Mouse (Mus musculus) CH12.LX (cell line): ENCODE measurements around the gene Ubfd1. TPM values are rescaled to one million over a fixed set of nuclear protein-coding genes. Genes with fewer than 3 reads are reported as not detected.
A peak's percentile ranks its signal among the peaks of the same experiment; 100 is the strongest.

Experiments
- DNase-seq: peaks from one replicate; pipeline ENCODE4 v3.0.0-alpha.2; 2013; ENCODE audit errors: extremely low read depth
- H3K27ac ChIP-seq: 2 replicates; pipeline ENCODE4 v1.5.1; 2012; ENCODE audit warnings: low read depth, mild to moderate bottlenecking, control low read depth, moderate library complexity; ENCODE audit not compliant: insufficient read depth
- H3K27me3 ChIP-seq: replicated peaks from 2 replicates; pipeline ENCODE3; 2012; ENCODE audit warnings: inconsistent platforms
- H3K36me3 ChIP-seq, 2 experiments: replicated peaks in 1 of 2; 2 replicates each; pipeline versions ENCODE3 to v1.6.1; 2012; ENCODE audit warnings: inconsistent platforms in 1 of 2, low read length in 1 of 2, mild to moderate bottlenecking in 1 of 2, mixed read lengths in 1 of 2, moderate library complexity in 1 of 2; ENCODE audit not compliant: control insufficient read depth in 1 of 2, insufficient read depth in 1 of 2
- H3K4me1 ChIP-seq, 2 experiments: 2 replicates each; pipeline ENCODE4 v1.6.1; 2012; ENCODE audit warnings: inconsistent platforms in 1 of 2, moderate library complexity in 1 of 2; ENCODE audit not compliant: insufficient read depth in 2 of 2, control insufficient read depth in 1 of 2
- H3K4me2 ChIP-seq: 2 replicates; pipeline ENCODE4 v1.6.1; 2012; ENCODE audit warnings: low read depth, mild to moderate bottlenecking, control low read depth; ENCODE audit not compliant: poor library complexity, insufficient read depth, severe bottlenecking
- H3K4me3 ChIP-seq, 3 experiments: fragments of 150-350 bp in 1 of 3; sonication (generic) in 1 of 3; replicated peaks in 1 of 3; 2 replicates each; pipeline versions ENCODE3 to v1.5.1; 2011 to 2012; ENCODE audit warnings: low read depth in 2 of 3, low read length in 2 of 3, mild to moderate bottlenecking in 2 of 3, moderate library complexity in 2 of 3, control low read depth in 1 of 3, improper control_type of control experiment in 1 of 3, inconsistent platforms in 1 of 3, mixed read lengths in 1 of 3; ENCODE audit not compliant: poor library complexity in 1 of 3
- H3K79me2 ChIP-seq: replicated peaks from 2 replicates; pipeline ENCODE4 v1.6.1; 2012; ENCODE audit warnings: mild to moderate bottlenecking, moderate library complexity; ENCODE audit not compliant: control insufficient read depth, poor library complexity, insufficient read depth, severe bottlenecking; ENCODE audit errors: extremely low read depth
- H3K9ac ChIP-seq: 2 replicates; pipeline ENCODE4 v1.6.1; 2012; ENCODE audit warnings: low read depth, mild to moderate bottlenecking, control low read depth, moderate library complexity; ENCODE audit not compliant: insufficient read depth
- H3K9me3 ChIP-seq: replicated peaks from 2 replicates; pipeline ENCODE3; 2012; ENCODE audit warnings: low read length, inconsistent platforms, mixed read lengths
- CHD1 ChIP-seq: IDR thresholded peaks from 2 replicates; pipeline ENCODE4 v1.6.1; 2012; ENCODE audit warnings: low read depth, low read length, improper control_type of control experiment, inconsistent platforms
- CTCF ChIP-seq, 2 experiments: IDR thresholded peaks in 1 of 2; conservative IDR thresholded peaks in 1 of 2; 2 replicates each; pipeline ENCODE4 v1.5.1; 2011 to 2012; ENCODE audit warnings: low read depth in 2 of 2, low read length in 2 of 2, improper control_type of control experiment in 1 of 2, inconsistent platforms in 1 of 2, mild to moderate bottlenecking in 1 of 2, moderate library complexity in 1 of 2
- E2F4 ChIP-seq: IDR thresholded peaks from 2 replicates; pipeline ENCODE4 v1.6.1; 2011; ENCODE audit warnings: low read depth, low read length, improper control_type of control experiment; ENCODE audit not compliant: insufficient replicate concordance
- ELF1 ChIP-seq: IDR thresholded peaks from 2 replicates; pipeline ENCODE4 v1.6.1; 2014; ENCODE audit warnings: low read depth, mild to moderate bottlenecking, inconsistent platforms, low read length, improper control_type of control experiment
- HCFC1 ChIP-seq: IDR thresholded peaks from 2 replicates; pipeline ENCODE4 v1.6.1; 2012; ENCODE audit warnings: low read depth, mild to moderate bottlenecking, inconsistent platforms, low read length, improper control_type of control experiment
- JUN ChIP-seq: IDR thresholded peaks from 2 replicates; pipeline ENCODE4 v1.6.1; 2011; ENCODE audit warnings: low read depth, mild to moderate bottlenecking, low read length, improper control_type of control experiment, moderate library complexity; ENCODE audit not compliant: insufficient read depth
- MXI1 ChIP-seq: IDR thresholded peaks from 2 replicates; pipeline ENCODE4 v1.6.1; 2011; ENCODE audit warnings: mild to moderate bottlenecking, low read depth, low read length, improper control_type of control experiment
- NRF1 ChIP-seq: IDR thresholded peaks from 2 replicates; pipeline ENCODE4 v1.6.1; 2014; ENCODE audit warnings: low read depth, mild to moderate bottlenecking, inconsistent platforms, low read length, improper control_type of control experiment, moderate library complexity
- POLR2A ChIP-seq: IDR thresholded peaks from 2 replicates; pipeline ENCODE4 v1.6.1; 2011; ENCODE audit warnings: low read depth, mild to moderate bottlenecking, improper control_type of control experiment, low read length
- POLR2AphosphoS2 ChIP-seq: IDR thresholded peaks from 2 replicates; pipeline ENCODE4 v1.6.1; 2011; ENCODE audit warnings: low read depth, low read length, improper control_type of control experiment
- SIN3A ChIP-seq: IDR thresholded peaks from 2 replicates; pipeline ENCODE4 v1.6.1; 2012; ENCODE audit warnings: low read length, improper control_type of control experiment, inconsistent platforms
- UBTF ChIP-seq: IDR thresholded peaks from 2 replicates; pipeline ENCODE4 v1.6.1; 2012; ENCODE audit warnings: low read depth, mild to moderate bottlenecking, inconsistent platforms, low read length, improper control_type of control experiment, moderate library complexity
- USF2 ChIP-seq: conservative IDR thresholded peaks from 2 replicates; pipeline ENCODE4 v1.6.1; 2011; ENCODE audit warnings: low read depth, low read length, improper control_type of control experiment
- ZMIZ1 ChIP-seq: IDR thresholded peaks from 2 replicates; pipeline ENCODE4 v1.6.1; 2012; ENCODE audit warnings: low read depth, mild to moderate bottlenecking, inconsistent platforms, low read length, improper control_type of control experiment
- dilution Hi-C: fragments of 300-500 bp; cut with MboI; formaldehyde crosslinking; loops from 2 replicates; pipeline ENCODE4 v1.14.3; 2020; ENCODE audit warnings: low sequenced_read_pairs; ENCODE audit not compliant: extremely low pct_unique_long_range_greater_than_20kb, extremely low pct_ligation_motif_present
- in situ Hi-C: fragments of 300-500 bp; cut with MboI; formaldehyde crosslinking; loops from 3 replicates; pipeline ENCODE4 v1.14.3; 2019; ENCODE audit warnings: low sequenced_read_pairs, low pct_ligation_motif_present, low pct_unique_long_range_greater_than_20kb, mixed read lengths
- polyA plus RNA-seq: library from polyadenylated mRNA; unstranded; fragments of >175 nt; gene quantifications from 2 replicates; pipeline ENCODE4 v1.2.1, GENCODE M21; 2012; ENCODE audit warnings: low read depth; ENCODE audit not compliant: insufficient read length
- total RNA-seq, 2 experiments: library from RNA; depleted of rRNA; stranded (reverse); fragments of 300-350 nt in 1 of 2; fragments of >200 nt in 1 of 2; gene quantifications; 2 replicates each; pipeline ENCODE4 v1.2.3; 2012 to 2014

The Ubfd1 gene
- total and polyA plus RNA-seq, 3 experiments = 26.9 to 51.8 (median 36.5) TPM

DNA sequence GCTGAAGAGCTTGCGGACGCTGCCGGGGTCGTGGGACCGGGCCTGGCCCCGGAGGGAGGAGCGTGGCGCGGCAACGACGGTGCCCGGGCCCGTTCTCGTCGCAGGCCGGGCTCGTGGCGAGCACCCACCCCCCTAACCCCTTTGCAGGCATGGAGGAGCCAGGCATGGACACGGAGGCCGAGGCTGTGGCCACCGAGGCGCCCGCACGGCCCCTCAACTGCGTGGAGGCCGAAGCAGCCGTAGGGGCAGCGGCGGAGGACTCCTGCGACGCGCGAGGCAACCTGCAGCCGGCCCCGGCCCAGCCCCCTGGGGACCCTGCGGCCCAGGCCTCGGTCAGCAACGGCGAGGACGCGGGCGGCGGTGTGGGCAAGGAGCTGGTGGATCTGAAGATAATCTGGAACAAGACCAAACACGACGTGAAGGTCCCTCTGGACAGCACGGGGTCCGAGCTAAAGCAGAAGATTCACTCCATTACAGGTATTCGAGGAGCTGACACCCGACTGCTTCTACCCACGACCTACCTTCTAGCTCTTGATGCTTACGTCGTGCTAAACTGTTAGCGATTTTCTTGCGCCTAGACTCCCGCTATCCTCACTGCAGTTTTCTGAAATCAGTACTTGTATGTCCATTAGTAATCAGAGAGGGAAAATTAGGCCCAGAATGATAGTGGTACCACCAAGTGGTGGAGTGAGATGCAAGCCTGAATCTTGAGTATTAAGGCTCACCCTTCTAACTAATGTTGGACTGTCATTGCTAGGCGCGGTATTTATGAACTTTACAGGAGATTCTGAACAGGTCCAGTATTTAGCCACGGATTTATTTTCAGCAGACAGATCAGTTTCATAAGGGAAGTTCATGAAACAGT lies 774 bp downstream of the Ubfd1 start:
- peak overlapping the region; percentile 79 for H3K9ac ChIP-seq
- H3K36me3 ChIP-seq = peaks cover 30 to 48% of the 10 kb centered on the region in 2 experiments
- H3K27ac ChIP-seq = peak overlapping the region; percentile 72
- no peak for TF ChIP-seq HCFC1
- TF ChIP-seq MXI1 = no peak
- TF ChIP-seq USF2 = no peak
- TF ChIP-seq UBTF = 0 out of 2 replicates have a peak, but pooled peaks have one; percentile 39
- TF ChIP-seq SIN3A = no peak; the same call in 1 of the 2 replicates
- TF ChIP-seq CHD1 = 0 out of 2 replicates have a peak, but pooled peaks have one; percentile 38
- TF ChIP-seq CTCF (conservative IDR thresholded peaks at IDR 0.05 in 1 of 2, IDR thresholded peaks at IDR 0.05 in 1 of 2; ENCODE audit: low read depth in 2 of 2, low read length in 2 of 2) = peak in 1 of 2 experiments; percentile 27; a peak in 2 of 4 replicates
- TF ChIP-seq ELF1 = no peak
- TF ChIP-seq ZMIZ1 = no peak
- no peak for TF ChIP-seq JUN
- no peak for TF ChIP-seq POLR2A
- DNase-seq = no peak
- no peaks in the 10 kb centered on the region for H3K9me3 ChIP-seq
- H3K79me2 ChIP-seq = peaks cover 32% of the 10 kb centered on the region
- H3K27me3 ChIP-seq = no peaks in the 10 kb centered on the region
- in situ Hi-C loops (no loop called here), dilution Hi-C loops (no loop called here)
- peak overlapping the region; percentile 88 to 100 (median 98) for H3K4me3 ChIP-seq
- H3K4me1 ChIP-seq = peaks cover 10 to 51% of the 10 kb centered on the region in 2 experiments
- peak overlapping the region; percentile 91 for H3K4me2 ChIP-seq

DNA sequence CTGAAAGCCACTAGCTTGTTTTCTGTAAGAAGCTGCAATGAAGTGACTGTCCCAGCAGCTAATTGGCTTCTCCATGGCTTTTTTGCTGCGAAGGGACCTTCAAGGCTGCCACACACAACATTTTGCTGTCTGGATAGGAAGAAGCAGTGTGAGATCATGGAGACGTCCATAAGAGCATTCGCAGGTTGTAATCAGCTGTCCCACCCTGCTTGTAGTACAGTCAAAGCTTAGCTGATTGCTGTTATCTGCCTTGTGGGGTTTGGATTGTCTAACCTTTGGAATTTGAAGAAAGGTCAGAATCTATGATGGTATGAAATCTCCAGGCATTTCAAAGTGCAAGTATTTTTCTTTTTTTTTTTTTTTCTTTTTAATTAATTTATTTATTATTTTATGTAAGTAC lies 7.4 kb downstream of the Ubfd1 start:
- in situ Hi-C loops = no loop called here
- H3K36me3 ChIP-seq = peaks cover 73 to 96% of the 10 kb centered on the region in 2 experiments
- H3K9ac ChIP-seq = no peak overlapping the region
- H3K4me3 ChIP-seq = no peak overlapping the region
- H3K9me3 ChIP-seq = no peaks in the 10 kb centered on the region
- H3K79me2 ChIP-seq = peaks cover 8% of the 10 kb centered on the region; the same call in 1 of the 2 replicates
- H3K4me2 ChIP-seq = no peak overlapping the region
- H3K27ac ChIP-seq = no peak overlapping the region
- H3K4me1 ChIP-seq = peaks cover 3 to 42% of the 10 kb centered on the region in 2 experiments
- TF ChIP-seq POLR2AphosphoS2 = no peak
- TF ChIP-seq E2F4 = no peak
- no peak for TF ChIP-seq CHD1
- no peak for TF ChIP-seq NRF1
- TF ChIP-seq, all 38 proteins: peak for 0
- no peaks in the 10 kb centered on the region for H3K27me3 ChIP-seq
- dilution Hi-C loops = no loop called here
- no peak for DNase-seq
